Mouse (Mus musculus): ENCODE results near the gene Fars2.

Gene Fars2

GRCm38 (mm10) chr13:36386074-36386473 lies 268.9 kb downstream of the Fars2 start:
- DNase-seq: no peak

GRCm38 (mm10) chr13:36391936-36392335 lies 274.7 kb downstream of the Fars2 start:
- no peak for DNase-seq

- no peak for DNase-seq
These were observed 275.5 kb downstream of the Fars2 start for GRCm38 (mm10) chr13:36392666-36393065.

GRCm38 (mm10) chr13:36401011-36401410 lies 283.8 kb downstream of the Fars2 start:
- DNase-seq: no peak

GRCm38 (mm10) chr13:36413276-36413675 lies 296.1 kb downstream of the Fars2 start:
- no peak for DNase-seq

GRCm38 (mm10) chr13:36415176-36415575 lies 298.0 kb downstream of the Fars2 start:
- DNase-seq: no peak

- DNase-seq: no peak
These were observed 299.3 kb downstream of the Fars2 start for GRCm38 (mm10) chr13:36416546-36416945.

- no peak for DNase-seq
These were observed 302.1 kb downstream of the Fars2 start for GRCm38 (mm10) chr13:36419357-36419756.

GRCm38 (mm10) chr13:36422446-36422845 lies 305.2 kb downstream of the Fars2 start:
- DNase-seq: no peak

- DNase-seq: peak; percentile 82
These were observed 308.9 kb downstream of the Fars2 start for GRCm38 (mm10) chr13:36425824-36426705.

GRCm38 (mm10) chr13:36429500-36430189 lies 312.4 kb downstream of the Fars2 start:
- no peak for DNase-seq

- no peak for DNase-seq
These were observed 313.4 kb downstream of the Fars2 start for GRCm38 (mm10) chr13:36430420-36431114.

GRCm38 (mm10) chr13:36431974-36432518 lies 314.8 kb downstream of the Fars2 start:
- peak; percentile 85 for DNase-seq

- DNase-seq: no peak
These were observed 327.7 kb downstream of the Fars2 start for GRCm38 (mm10) chr13:36444748-36445423.

GRCm38 (mm10) chr13:36447947-36448346 lies 330.7 kb downstream of the Fars2 start:
- DNase-seq: no peak

- no peak for DNase-seq
These were observed 331.4 kb downstream of the Fars2 start for GRCm38 (mm10) chr13:36448565-36448964.

GRCm38 (mm10) chr13:36451437-36451836 lies 334.2 kb downstream of the Fars2 start:
- DNase-seq: no peak

GRCm38 (mm10) chr13:36460473-36460872 lies 343.3 kb downstream of the Fars2 start:
- peak; percentile 94 for DNase-seq

GRCm38 (mm10) chr13:36463669-36464068 lies 346.5 kb downstream of the Fars2 start:
- no peak for DNase-seq

GRCm38 (mm10) chr13:36466076-36466475 lies 348.9 kb downstream of the Fars2 start:
- DNase-seq: peak; percentile 77

GRCm38 (mm10) chr13:36466515-36466921 lies 349.3 kb downstream of the Fars2 start:
- DNase-seq: peak; percentile 93

- DNase-seq: no peak
These were observed 350.6 kb downstream of the Fars2 start for GRCm38 (mm10) chr13:36467849-36468248.

- no peak for DNase-seq
These were observed 351.8 kb downstream of the Fars2 start for GRCm38 (mm10) chr13:36468963-36469362.
